Comparison of ENCODE assay signal across 10 mouse cellular contexts in genomic region chr13:58311351-58311750, GRCm38 (mm10). TPM values are rescaled to one million over a fixed set of nuclear protein-coding genes. Genes with fewer than 3 reads are reported as not detected.
DNase-seq lines count a peak whose midpoint lies in the region; ATAC-seq and TF ChIP-seq lines count a peak whose summit lies in the region.
"Had no signal": no experiment of that assay in that cellular context is flagged by ENCODE, and none has a peak within 500 bp of the region (broad histone marks: within the 10 kb centered on the region; RNA-seq: fewer than 3 reads in every experiment).

No protein-coding gene starts in this region.

- no peak overlapping the region for H3K4me2 ChIP-seq in kidney, embryonic 14.5 days (replicated peaks; ENCODE audit: low read depth, low read length)
- no peak overlapping the region for H3K4me2 ChIP-seq in lung, embryonic 14.5 days
- H3K4me2 ChIP-seq: liver, embryonic 11.5 days had no signal

- H3K9ac ChIP-seq in kidney, embryonic 14.5 days (ENCODE audit: low read depth, low read length) = no peak overlapping the region
- H3K9ac ChIP-seq in lung, embryonic 14.5 days = no peak overlapping the region

- peak; percentile 37 for DNase-seq in kidney, adult 9 months
- peak; percentile 59 for DNase-seq in R1 (ENCODE audit: low read depth, low spot score)
- peak; percentile 72 for DNase-seq in adrenal gland, postnatal 14 days
- DNase-seq in lung, embryonic 14.5 days = peak; percentile 6
- no peak for DNase-seq in ovary, postnatal 14 days (ENCODE audit: low spot score)
- DNase-seq in ovary, adult 18-20 months (ENCODE audit: low spot score) = no peak
- no peak for DNase-seq in heart, postnatal 4 days
- DNase-seq: cerebellum, adult 8-10 months had no signal

- WGBS in kidney, embryonic 14.5 days = 53% methylated on average over 3 of the region's 3 CpGs
- WGBS in lung, embryonic 14.5 days = 38% methylated on average over 3 of the region's 3 CpGs

- no peaks in the 10 kb centered on the region for H3K9me3 ChIP-seq in kidney, embryonic 14.5 days (ENCODE audit: control insufficient read depth, low read length)
- H3K9me3 ChIP-seq in lung, embryonic 14.5 days (ENCODE audit: low read depth, low read length) = no peaks in the 10 kb centered on the region

- no peak overlapping the region for H3K27ac ChIP-seq in kidney, embryonic 14.5 days (ENCODE audit: low read depth, low read length)
- no peak overlapping the region for H3K27ac ChIP-seq in lung, embryonic 14.5 days (ENCODE audit: low read depth)

- no peaks in the 10 kb centered on the region for H3K4me1 ChIP-seq in kidney, embryonic 14.5 days (ENCODE audit: control insufficient read depth, insufficient read depth, low read length)
- H3K4me1 ChIP-seq in lung, embryonic 14.5 days (ENCODE audit: insufficient read depth) = no peaks in the 10 kb centered on the region

- no peak for ATAC-seq in kidney, embryonic 14.5 days (ENCODE audit: low FRiP score, low TSS enrichment)
- no peak for ATAC-seq in lung, embryonic 14.5 days (ENCODE audit: insufficient read depth)

- no peak overlapping the region for H3K4me3 ChIP-seq in kidney, embryonic 14.5 days (ENCODE audit: low read length)
- no peak overlapping the region for H3K4me3 ChIP-seq in lung, embryonic 14.5 days (ENCODE audit: low read depth, low read length)

- no peaks in the 10 kb centered on the region for H3K27me3 ChIP-seq in kidney, embryonic 14.5 days (ENCODE audit: control insufficient read depth, insufficient read depth, low read length)
- H3K27me3 ChIP-seq in lung, embryonic 14.5 days (ENCODE audit: insufficient read depth, low read length) = no peaks in the 10 kb centered on the region

- no peaks in the 10 kb centered on the region for H3K36me3 ChIP-seq in kidney, embryonic 14.5 days (ENCODE audit: control insufficient read depth, insufficient read depth, low read length)
- no peaks in the 10 kb centered on the region for H3K36me3 ChIP-seq in lung, embryonic 14.5 days (ENCODE audit: insufficient read depth)

- TF ChIP-seq CTCF in lung, embryonic 14.5 days (IDR thresholded peaks at IDR 0.05; ENCODE audit: low read depth) = peak; percentile 16; the same call in 1 of the 2 replicates

RNA-seq across cellular contexts. Expression of gene Gkap1, which starts 35.9 kb away (rescaled TPM):
- polyA plus RNA-seq in kidney, embryonic 14.5 days (2014; fragmentation: Nextera tagmentation; extraction: Ambion mirVana) = 26.9 and 33.7 TPM in 2 replicates
- total RNA-seq in adrenal gland, postnatal 14 days (2021) = 41.8 and 42.0 TPM in 2 replicates
- 19.2 and 22.2 TPM in 2 replicates for polyA plus RNA-seq in lung, embryonic 14.5 days (2014; fragmentation: Nextera tagmentation; extraction: Ambion mirVana)
- 10 to 100 TPM; 31.2 to 34.6 TPM for total RNA-seq in heart, postnatal 4 days (2021)

RNA-seq across cellular contexts. Expression of gene Kif27, which starts 47.6 kb away (rescaled TPM):
- polyA plus RNA-seq in kidney, embryonic 14.5 days (2014; fragmentation: Nextera tagmentation; extraction: Ambion mirVana) = 0.80 and 1.2 TPM in 2 replicates
- total RNA-seq in adrenal gland, postnatal 14 days (2021) = 1.5 and 1.7 TPM in 2 replicates
- 0.61 and 0.82 TPM in 2 replicates for polyA plus RNA-seq in lung, embryonic 14.5 days (2014; fragmentation: Nextera tagmentation; extraction: Ambion mirVana)
- under 1 TPM; 0.34 to 0.79 TPM for total RNA-seq in heart, postnatal 4 days (2021)

Comparison
In these comparisons a context has a peak if more than half of its experiments do, and no peak if none do; other contexts are left out.
1. DNase-seq: peak in kidney, adult 9 months (single experiment), R1 (single experiment), adrenal gland, postnatal 14 days (single experiment) and lung, embryonic 14.5 days (single experiment); none in ovary, postnatal 14 days (single experiment), ovary, adult 18-20 months (single experiment) and heart, postnatal 4 days (single experiment).